Mouse (Mus musculus): ENCODE results near the gene Olfr633. TPM values are rescaled to one million over a fixed set of nuclear protein-coding genes. Genes with fewer than 3 reads are reported as not detected.

The Olfr633 gene
- total RNA-seq (2012; rRNA removed) = not detected in 2 replicates

- TF ChIP-seq CHD2 (IDR thresholded peaks at IDR 0.05; ENCODE audit: low read depth, low read length) (no peak), ZNF384 (IDR thresholded peaks at IDR 0.05; ENCODE audit: low read depth, low read length) (no peak), MAFK (IDR thresholded peaks at IDR 0.05; ENCODE audit: insufficient read depth, low read depth, low read length) (no peak), HCFC1 (IDR thresholded peaks at IDR 0.05; ENCODE audit: borderline replicate concordance, insufficient read depth, low read length) (no peak), ZC3H11A (IDR thresholded peaks at IDR 0.05; ENCODE audit: borderline replicate concordance, low read depth, low read length) (no peak)
- in situ Hi-C loops (cut with MboI; ENCODE audit: low sequenced_read_pairs in 2 of 2, unreplicated experiment in 2 of 2) = no loop called here
- DNase-seq (ENCODE audit: low read depth, low spot score) = no peak
- Histone ChIP-seq H3K27ac (ENCODE audit: insufficient read depth, low read depth, low read length, poor library complexity, severe bottlenecking) (no peak within 1 kb of the TSS), H3K36me3 (ENCODE audit: control insufficient read depth, insufficient read depth, low read length, poor library complexity, severe bottlenecking) (no peaks in the 10 kb centered on the region), H3K9ac (ENCODE audit: insufficient read depth, low read depth, low read length, poor library complexity, severe bottlenecking) (no peak within 1 kb of the TSS), H3K9me3 (ENCODE audit: control insufficient read depth, insufficient read depth, low read depth, low read length) (no peaks in the 10 kb centered on the region), H3K4me1 (ENCODE audit: control insufficient read depth in 2 of 2, insufficient read depth in 2 of 2, low read length in 2 of 2, poor library complexity in 1 of 2) (no peaks in the 10 kb centered on the region), H3K4me3 (ENCODE audit: insufficient read depth in 1 of 2, low read depth in 1 of 2, low read length in 2 of 2, poor library complexity in 1 of 2, severe bottlenecking in 1 of 2) (no peak within 1 kb of the TSS)
Measured at GRCm38 (mm10) chr7:103944137-103944536, at the start of gene Olfr633. Gene Olfr633, plus strand, starts transcription at chr7:103944437.

DNA sequence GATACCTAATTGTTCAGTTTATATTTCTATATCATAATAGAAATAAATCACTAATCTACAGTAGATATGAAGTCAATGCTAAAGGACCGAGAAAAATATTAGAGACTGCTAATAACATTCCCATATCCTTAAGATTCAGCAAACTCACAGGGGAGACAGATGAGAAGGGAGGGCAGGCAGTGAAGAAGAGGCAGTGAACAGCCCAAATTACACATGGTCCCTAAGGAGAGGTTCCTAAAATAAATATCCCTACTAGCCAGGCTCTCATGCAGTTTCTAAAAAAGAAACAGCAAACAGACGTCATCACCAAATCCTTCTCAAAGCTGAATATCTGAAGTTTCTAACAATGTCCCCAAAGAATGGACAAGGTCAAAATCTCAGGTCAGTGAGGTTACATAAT lies 41.0 kb upstream of the Olfr633 start, which contains the start of gene Olfr65:
Gene Olfr65 (plus strand): TSS at position 301 of the 400 bp plus-strand sequence.
- no peak for DNase-seq (ENCODE audit: low read depth, low spot score)
- H3K27ac ChIP-seq (ENCODE audit: insufficient read depth, low read depth, low read length, poor library complexity, severe bottlenecking) = no peak within 1 kb of the TSS
- no peak within 1 kb of the TSS for H3K4me3 ChIP-seq (ENCODE audit: insufficient read depth in 1 of 2, low read depth in 1 of 2, low read length in 2 of 2, poor library complexity in 1 of 2, severe bottlenecking in 1 of 2)
- H3K9ac ChIP-seq (ENCODE audit: insufficient read depth, low read depth, low read length, poor library complexity, severe bottlenecking) = no peak within 1 kb of the TSS
- no peaks in the 10 kb centered on the region for H3K36me3 ChIP-seq (ENCODE audit: control insufficient read depth, insufficient read depth, low read length, poor library complexity, severe bottlenecking)
- H3K9me3 ChIP-seq (ENCODE audit: control insufficient read depth, insufficient read depth, low read depth, low read length) = no peaks in the 10 kb centered on the region
- in situ Hi-C loops (cut with MboI; ENCODE audit: low sequenced_read_pairs in 2 of 2, unreplicated experiment in 2 of 2) = no loop called here
- no peaks in the 10 kb centered on the region for H3K4me1 ChIP-seq (ENCODE audit: control insufficient read depth in 2 of 2, insufficient read depth in 2 of 2, low read length in 2 of 2, poor library complexity in 1 of 2)
- TF ChIP-seq ZNF384 (IDR thresholded peaks at IDR 0.05; ENCODE audit: low read depth, low read length) = no peak
- no peak for TF ChIP-seq CHD2 (IDR thresholded peaks at IDR 0.05; ENCODE audit: low read depth, low read length)
- no peak for TF ChIP-seq ZC3H11A (IDR thresholded peaks at IDR 0.05; ENCODE audit: borderline replicate concordance, low read depth, low read length)
- TF ChIP-seq HCFC1 (IDR thresholded peaks at IDR 0.05; ENCODE audit: borderline replicate concordance, insufficient read depth, low read length) = no peak
- no peak for TF ChIP-seq MAFK (IDR thresholded peaks at IDR 0.05; ENCODE audit: insufficient read depth, low read depth, low read length)

DNA sequence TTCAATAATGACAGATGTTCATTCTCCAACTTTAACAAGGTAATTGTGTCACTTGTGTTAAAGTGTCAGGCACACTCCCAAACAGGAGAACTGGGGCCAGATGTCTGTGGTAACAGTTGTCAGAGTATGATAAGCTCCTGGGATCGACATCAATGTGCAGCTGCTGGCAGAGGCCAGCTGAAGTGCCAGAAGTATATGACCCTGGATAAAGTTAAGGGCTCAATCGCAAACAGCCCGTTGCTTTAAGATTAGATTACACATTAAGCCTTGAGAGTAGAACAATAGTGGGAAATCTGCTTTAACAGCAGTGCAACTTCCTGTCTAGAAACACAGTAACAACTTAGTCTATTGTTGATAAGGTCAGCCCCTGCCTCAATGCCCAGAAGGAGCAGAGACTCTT lies 34.2 kb upstream of the Olfr633 start:
- in situ Hi-C loops (cut with MboI; ENCODE audit: low sequenced_read_pairs in 2 of 2, unreplicated experiment in 2 of 2) = no loop called here
- no peak overlapping the region for H3K27ac ChIP-seq (ENCODE audit: insufficient read depth, low read depth, low read length, poor library complexity, severe bottlenecking)
- H3K4me1 ChIP-seq (ENCODE audit: control insufficient read depth in 2 of 2, insufficient read depth in 2 of 2, low read length in 2 of 2, poor library complexity in 1 of 2) = no peaks in the 10 kb centered on the region
- H3K36me3 ChIP-seq (ENCODE audit: control insufficient read depth, insufficient read depth, low read length, poor library complexity, severe bottlenecking) = no peaks in the 10 kb centered on the region
- no peak overlapping the region for H3K9ac ChIP-seq (ENCODE audit: insufficient read depth, low read depth, low read length, poor library complexity, severe bottlenecking)
- no peak overlapping the region for H3K4me3 ChIP-seq (ENCODE audit: insufficient read depth in 1 of 2, low read depth in 1 of 2, low read length in 2 of 2, poor library complexity in 1 of 2, severe bottlenecking in 1 of 2)
- TF ChIP-seq ZNF384 (IDR thresholded peaks at IDR 0.05; ENCODE audit: low read depth, low read length) (no peak), HCFC1 (IDR thresholded peaks at IDR 0.05; ENCODE audit: borderline replicate concordance, insufficient read depth, low read length) (no peak), MAFK (IDR thresholded peaks at IDR 0.05; ENCODE audit: insufficient read depth, low read depth, low read length) (no peak), ZC3H11A (IDR thresholded peaks at IDR 0.05; ENCODE audit: borderline replicate concordance, low read depth, low read length) (no peak), CHD2 (IDR thresholded peaks at IDR 0.05; ENCODE audit: low read depth, low read length) (no peak)
- no peaks in the 10 kb centered on the region for H3K9me3 ChIP-seq (ENCODE audit: control insufficient read depth, insufficient read depth, low read depth, low read length)
- no peak for DNase-seq (ENCODE audit: low read depth, low spot score)

DNA sequence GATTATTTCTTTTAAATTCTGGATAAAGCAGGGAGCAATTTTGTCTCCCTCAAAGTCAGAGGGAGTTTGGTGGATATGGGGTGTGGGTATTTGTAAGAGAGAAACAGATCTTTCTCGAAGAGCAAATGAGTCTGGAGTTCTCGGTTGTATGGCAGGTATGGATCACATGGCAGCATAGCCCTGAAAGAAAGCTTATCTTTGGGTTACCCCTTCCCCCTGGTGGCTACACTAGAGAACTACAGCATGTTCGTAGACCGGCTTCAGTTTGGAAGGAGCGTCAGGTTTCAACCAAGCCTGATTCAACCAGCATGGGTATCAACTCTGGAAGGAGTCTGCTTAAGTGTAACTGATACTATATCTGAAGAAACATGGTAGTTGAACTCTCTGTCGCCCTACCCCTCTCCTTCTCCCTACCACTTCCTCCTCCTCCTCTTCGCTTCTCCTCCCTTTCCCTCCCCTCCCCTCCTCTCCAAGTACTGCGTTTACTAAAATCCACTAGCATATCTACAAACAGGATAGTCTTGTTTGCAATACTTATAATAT lies 31.2 kb upstream of the Olfr633 start:
- Histone ChIP-seq H3K9ac (ENCODE audit: insufficient read depth, low read depth, low read length, poor library complexity, severe bottlenecking) (no peak overlapping the region), H3K36me3 (ENCODE audit: control insufficient read depth, insufficient read depth, low read length, poor library complexity, severe bottlenecking) (no peaks in the 10 kb centered on the region), H3K4me3 (ENCODE audit: insufficient read depth in 1 of 2, low read depth in 1 of 2, low read length in 2 of 2, poor library complexity in 1 of 2, severe bottlenecking in 1 of 2) (no peak overlapping the region), H3K9me3 (ENCODE audit: control insufficient read depth, insufficient read depth, low read depth, low read length) (no peaks in the 10 kb centered on the region), H3K27ac (ENCODE audit: insufficient read depth, low read depth, low read length, poor library complexity, severe bottlenecking) (no peak overlapping the region), H3K4me1 (ENCODE audit: control insufficient read depth in 2 of 2, insufficient read depth in 2 of 2, low read length in 2 of 2, poor library complexity in 1 of 2) (no peaks in the 10 kb centered on the region)
- in situ Hi-C loops (cut with MboI; ENCODE audit: low sequenced_read_pairs in 2 of 2, unreplicated experiment in 2 of 2) = no loop called here
- no peak for TF ChIP-seq MAFK (IDR thresholded peaks at IDR 0.05; ENCODE audit: insufficient read depth, low read depth, low read length)
- TF ChIP-seq HCFC1 (IDR thresholded peaks at IDR 0.05; ENCODE audit: borderline replicate concordance, insufficient read depth, low read length) = no peak
- no peak for TF ChIP-seq CHD2 (IDR thresholded peaks at IDR 0.05; ENCODE audit: low read depth, low read length)
- no peak for TF ChIP-seq ZC3H11A (IDR thresholded peaks at IDR 0.05; ENCODE audit: borderline replicate concordance, low read depth, low read length)
- TF ChIP-seq ZNF384 (IDR thresholded peaks at IDR 0.05; ENCODE audit: low read depth, low read length) = no peak
- peak; percentile 36 for DNase-seq (ENCODE audit: low read depth, low spot score)
